Mouse (Mus musculus): ENCODE measurements at regions not wholly inside any gene's neighbourhood (a gene's known extent, or its start where the extent isn't known, plus 50 kb on each side); places are given as distances from the start of the nearest gene placed in this dataset.

DNA sequence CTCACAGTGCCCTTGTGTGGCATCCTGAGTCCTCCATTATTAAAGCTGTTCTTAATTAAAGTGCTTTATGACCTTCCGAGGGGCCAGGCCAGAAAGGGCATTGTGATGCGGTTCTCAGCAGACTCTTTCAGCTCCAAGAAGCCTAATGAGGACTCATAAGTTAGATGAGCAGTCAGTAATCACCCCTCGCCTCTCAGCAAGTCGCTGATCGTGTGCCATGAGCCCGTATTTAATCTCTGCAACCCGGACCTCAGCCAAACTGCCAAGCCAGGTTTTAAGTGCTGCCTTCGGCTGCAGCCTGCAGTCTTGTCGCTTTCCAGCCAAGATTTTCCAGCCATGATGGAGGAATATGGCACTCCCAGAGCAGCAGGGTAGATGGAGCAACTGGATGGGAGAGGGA lies 56.1 kb upstream of the Rbfox1 start:
- H3K36me3 ChIP-seq (ENCODE audit: control insufficient read depth, insufficient read depth, low read length) = no peaks in the 10 kb centered on the region
- H3K4me3 ChIP-seq (ENCODE audit: low read depth, low read length) = no peak overlapping the region
- DNase-seq (ENCODE audit: low spot score) = no peak
- H3K4me1 ChIP-seq (ENCODE audit: control insufficient read depth, insufficient read depth, low read length) = no peaks in the 10 kb centered on the region
- H3K27ac ChIP-seq (replicated peaks; ENCODE audit: low read depth, low read length) = no peak overlapping the region
- ATAC-seq (ENCODE audit: insufficient number of reproducible peaks, low FRiP score, low TSS enrichment, low read depth) = no peak
- no peak overlapping the region for H3K4me2 ChIP-seq (ENCODE audit: low read depth, severe bottlenecking)
- no peaks in the 10 kb centered on the region for H3K9me3 ChIP-seq (ENCODE audit: control insufficient read depth, low read length)
- H3K27me3 ChIP-seq (ENCODE audit: control insufficient read depth, insufficient read depth, low read length) = no peaks in the 10 kb centered on the region
- no peak overlapping the region for H3K9ac ChIP-seq (ENCODE audit: low read length)
- WGBS = 19% methylated on average over 9 of the region's 9 CpGs

DNA sequence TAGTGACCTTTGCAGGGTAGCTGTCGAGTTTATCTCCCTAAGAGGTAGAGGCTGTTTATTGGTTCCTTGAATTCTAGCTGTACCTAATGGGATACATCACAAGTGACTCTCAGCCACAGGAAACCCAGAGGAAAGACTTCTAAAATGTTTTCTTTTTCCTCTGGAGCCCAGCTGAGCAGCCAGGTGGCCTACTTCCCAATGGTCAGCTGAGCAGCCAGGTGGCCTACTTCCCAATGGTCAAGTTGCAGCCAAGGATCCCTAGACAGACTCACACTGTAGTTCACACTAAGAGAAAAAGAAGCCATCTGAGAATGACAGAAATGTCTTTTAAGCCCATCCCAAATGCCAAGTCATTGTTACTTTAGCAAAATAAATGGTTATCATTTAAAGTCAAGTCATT lies 61.8 kb upstream of the Rbfox1 start:
- Histone ChIP-seq H3K9me3 (ENCODE audit: control insufficient read depth, low read length) (no peaks in the 10 kb centered on the region), H3K27me3 (ENCODE audit: control insufficient read depth, insufficient read depth, low read length) (no peaks in the 10 kb centered on the region), H3K4me1 (ENCODE audit: control insufficient read depth, insufficient read depth, low read length) (no peaks in the 10 kb centered on the region), H3K4me2 (ENCODE audit: low read depth, severe bottlenecking) (no peak overlapping the region), H3K4me3 (ENCODE audit: low read depth, low read length) (no peak overlapping the region), H3K27ac (replicated peaks; ENCODE audit: low read depth, low read length) (no peak overlapping the region), H3K36me3 (ENCODE audit: control insufficient read depth, insufficient read depth, low read length) (no peaks in the 10 kb centered on the region), H3K9ac (ENCODE audit: low read length) (no peak overlapping the region)
- 44% methylated on average over 1 of the region's 1 CpGs for WGBS
- ATAC-seq (ENCODE audit: insufficient number of reproducible peaks, low FRiP score, low TSS enrichment, low read depth) = no peak
- DNase-seq (ENCODE audit: low spot score) = no peak

DNA sequence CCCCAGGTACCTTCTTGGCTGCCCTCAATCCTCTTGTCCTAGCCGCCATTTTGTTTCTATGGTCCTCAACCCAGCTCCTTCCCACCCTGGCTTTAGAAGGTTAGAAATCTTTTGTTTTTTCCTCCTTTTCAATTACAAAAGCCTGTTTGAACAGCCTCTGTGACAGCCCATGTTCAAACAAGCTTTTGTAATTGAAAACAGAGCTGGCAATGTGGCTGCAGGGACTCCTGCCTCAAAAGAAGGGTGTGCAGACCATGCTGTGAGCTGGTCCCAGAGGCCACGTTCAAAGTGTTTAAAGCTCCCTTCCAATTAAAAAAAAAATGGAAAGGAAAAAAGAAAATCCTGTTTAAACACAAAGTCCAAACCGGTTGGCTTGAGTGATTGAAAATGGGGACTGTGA lies 68.0 kb upstream of the Rbfox1 start:
- WGBS = 30% methylated on average over 3 of the region's 3 CpGs
- Histone ChIP-seq H3K27me3 (ENCODE audit: control insufficient read depth, insufficient read depth, low read length) (no peaks in the 10 kb centered on the region), H3K4me2 (ENCODE audit: low read depth, severe bottlenecking) (no peak overlapping the region), H3K9ac (ENCODE audit: low read length) (no peak overlapping the region), H3K27ac (replicated peaks; ENCODE audit: low read depth, low read length) (no peak overlapping the region), H3K36me3 (ENCODE audit: control insufficient read depth, insufficient read depth, low read length) (no peaks in the 10 kb centered on the region), H3K9me3 (ENCODE audit: control insufficient read depth, low read length) (no peaks in the 10 kb centered on the region), H3K4me3 (ENCODE audit: low read depth, low read length) (no peak overlapping the region), H3K4me1 (ENCODE audit: control insufficient read depth, insufficient read depth, low read length) (no peaks in the 10 kb centered on the region)
- ATAC-seq (ENCODE audit: insufficient number of reproducible peaks, low FRiP score, low TSS enrichment, low read depth) (no peak), DNase-seq (ENCODE audit: low spot score) (no peak)

DNA sequence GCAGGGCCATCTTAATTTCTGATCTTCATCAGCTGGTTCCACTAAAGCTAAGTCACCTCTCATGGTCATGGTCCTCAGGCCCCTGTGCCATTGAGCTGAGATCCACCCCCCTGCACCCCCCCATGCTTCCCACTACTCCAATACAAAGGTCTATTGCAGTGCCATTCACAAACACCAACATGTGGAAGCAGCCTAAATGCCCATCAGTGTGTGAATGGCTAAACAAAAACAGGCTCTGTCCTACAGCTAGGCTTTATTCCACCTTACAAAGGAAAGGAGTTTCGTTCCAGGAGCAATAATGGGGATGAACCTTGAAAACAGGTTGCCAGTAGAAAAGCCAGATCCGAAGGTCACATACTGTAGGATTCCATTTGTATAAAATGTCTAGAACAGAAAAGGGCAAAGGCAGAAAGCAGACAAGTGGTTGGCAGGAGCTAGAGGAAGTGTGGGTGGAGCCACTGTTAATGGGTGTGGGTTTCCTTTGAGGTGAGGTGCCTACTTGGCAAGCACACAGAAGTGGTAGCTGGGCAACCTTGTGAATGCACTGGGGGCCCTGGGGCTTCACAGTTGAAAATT lies 72.8 kb upstream of the Rbfox1 start:
- no peaks in the 10 kb centered on the region for H3K27me3 ChIP-seq (ENCODE audit: control insufficient read depth, insufficient read depth, low read length)
- no peak overlapping the region for H3K27ac ChIP-seq (replicated peaks; ENCODE audit: low read depth, low read length)
- no peaks in the 10 kb centered on the region for H3K36me3 ChIP-seq (ENCODE audit: control insufficient read depth, insufficient read depth, low read length)
- H3K4me1 ChIP-seq (ENCODE audit: control insufficient read depth, insufficient read depth, low read length) = no peaks in the 10 kb centered on the region
- WGBS = 83% methylated on average over 2 of the region's 2 CpGs
- no peak overlapping the region for H3K9ac ChIP-seq (ENCODE audit: low read length)
- no peak overlapping the region for H3K4me3 ChIP-seq (ENCODE audit: low read depth, low read length)
- no peak for DNase-seq (ENCODE audit: low spot score)
- ATAC-seq (ENCODE audit: insufficient number of reproducible peaks, low FRiP score, low TSS enrichment, low read depth) = no peak
- H3K9me3 ChIP-seq (ENCODE audit: control insufficient read depth, low read length) = no peaks in the 10 kb centered on the region
- H3K4me2 ChIP-seq (ENCODE audit: low read depth, severe bottlenecking) = no peak overlapping the region

GRCm38 (mm10) chr16:5811654-5811992 lies 73.5 kb upstream of the Rbfox1 start:
- Histone ChIP-seq H3K9me3 (ENCODE audit: control insufficient read depth, low read length) (no peaks in the 10 kb centered on the region), H3K9ac (ENCODE audit: low read length) (no peak overlapping the region), H3K4me3 (ENCODE audit: low read depth, low read length) (no peak overlapping the region), H3K4me2 (ENCODE audit: low read depth, severe bottlenecking) (no peak overlapping the region), H3K36me3 (ENCODE audit: control insufficient read depth, insufficient read depth, low read length) (no peaks in the 10 kb centered on the region), H3K4me1 (ENCODE audit: control insufficient read depth, insufficient read depth, low read length) (no peaks in the 10 kb centered on the region), H3K27me3 (ENCODE audit: control insufficient read depth, insufficient read depth, low read length) (no peaks in the 10 kb centered on the region), H3K27ac (replicated peaks; ENCODE audit: low read depth, low read length) (no peak overlapping the region)
- WGBS = 44% methylated on average over 2 of the region's 2 CpGs
- ATAC-seq (ENCODE audit: insufficient number of reproducible peaks, low FRiP score, low TSS enrichment, low read depth) = no peak
- DNase-seq (ENCODE audit: low spot score) = no peak

DNA sequence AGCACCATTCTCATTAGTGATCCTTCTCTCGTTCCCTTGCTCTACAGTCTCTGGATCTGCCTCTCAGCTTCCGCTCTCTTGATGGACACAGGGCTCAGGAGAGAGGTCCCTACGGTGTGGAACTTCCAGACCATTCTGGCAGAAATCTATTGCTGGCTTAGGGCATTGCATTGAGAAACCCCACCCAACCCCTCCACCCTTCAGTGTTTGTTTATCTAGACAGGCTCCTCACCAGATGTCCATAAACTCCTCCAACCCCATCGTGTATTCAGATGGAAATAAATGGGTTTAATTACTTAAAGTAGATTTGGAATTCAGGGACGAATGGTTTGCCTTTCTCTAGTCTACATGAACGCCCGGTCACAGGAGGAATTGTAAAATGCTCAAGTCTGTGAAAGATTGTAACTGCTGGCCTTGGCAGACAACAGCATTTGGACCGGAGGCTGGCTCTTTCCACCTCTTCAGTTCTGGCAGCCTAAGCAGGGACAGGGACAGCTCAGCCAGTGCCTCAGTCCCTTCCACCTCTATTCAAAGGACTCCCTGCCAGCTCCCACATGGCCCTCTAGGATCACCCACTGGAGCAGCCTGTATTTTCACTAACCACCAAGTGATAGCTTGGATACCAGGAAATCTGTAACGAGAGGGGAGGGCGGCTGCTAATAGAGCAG lies 74.0 kb upstream of the Rbfox1 start:
- ATAC-seq (ENCODE audit: insufficient number of reproducible peaks, low FRiP score, low TSS enrichment, low read depth) (no peak), DNase-seq (ENCODE audit: low spot score) (no peak)
- 66% methylated on average over 10 of the region's 10 CpGs for WGBS
- H3K4me1 ChIP-seq (ENCODE audit: control insufficient read depth, insufficient read depth, low read length) = no peaks in the 10 kb centered on the region
- no peak overlapping the region for H3K4me2 ChIP-seq (ENCODE audit: low read depth, severe bottlenecking)
- no peak overlapping the region for H3K9ac ChIP-seq (ENCODE audit: low read length)
- H3K27ac ChIP-seq (replicated peaks; ENCODE audit: low read depth, low read length) = no peak overlapping the region
- H3K36me3 ChIP-seq (ENCODE audit: control insufficient read depth, insufficient read depth, low read length) = no peaks in the 10 kb centered on the region
- no peaks in the 10 kb centered on the region for H3K9me3 ChIP-seq (ENCODE audit: control insufficient read depth, low read length)
- H3K27me3 ChIP-seq (ENCODE audit: control insufficient read depth, insufficient read depth, low read length) = no peaks in the 10 kb centered on the region
- no peak overlapping the region for H3K4me3 ChIP-seq (ENCODE audit: low read depth, low read length)

- DNase-seq (ENCODE audit: low spot score) = no peak
- no peak overlapping the region for H3K4me2 ChIP-seq (ENCODE audit: low read depth, severe bottlenecking)
- H3K9ac ChIP-seq (ENCODE audit: low read length) = no peak overlapping the region
- no peak for ATAC-seq (ENCODE audit: insufficient number of reproducible peaks, low FRiP score, low TSS enrichment, low read depth)
- H3K27me3 ChIP-seq (ENCODE audit: control insufficient read depth, insufficient read depth, low read length) = no peaks in the 10 kb centered on the region
- H3K9me3 ChIP-seq (ENCODE audit: control insufficient read depth, low read length) = no peaks in the 10 kb centered on the region
- H3K4me1 ChIP-seq (ENCODE audit: control insufficient read depth, insufficient read depth, low read length) = no peaks in the 10 kb centered on the region
- no peaks in the 10 kb centered on the region for H3K36me3 ChIP-seq (ENCODE audit: control insufficient read depth, insufficient read depth, low read length)
- H3K27ac ChIP-seq (replicated peaks; ENCODE audit: low read depth, low read length) = no peak overlapping the region
- 78% methylated on average over 7 of the region's 7 CpGs for WGBS
- H3K4me3 ChIP-seq (ENCODE audit: low read depth, low read length) = no peak overlapping the region
These were observed 87.0 kb upstream of the Rbfox1 start for GRCm38 (mm10) chr16:5798188-5798587.

DNA sequence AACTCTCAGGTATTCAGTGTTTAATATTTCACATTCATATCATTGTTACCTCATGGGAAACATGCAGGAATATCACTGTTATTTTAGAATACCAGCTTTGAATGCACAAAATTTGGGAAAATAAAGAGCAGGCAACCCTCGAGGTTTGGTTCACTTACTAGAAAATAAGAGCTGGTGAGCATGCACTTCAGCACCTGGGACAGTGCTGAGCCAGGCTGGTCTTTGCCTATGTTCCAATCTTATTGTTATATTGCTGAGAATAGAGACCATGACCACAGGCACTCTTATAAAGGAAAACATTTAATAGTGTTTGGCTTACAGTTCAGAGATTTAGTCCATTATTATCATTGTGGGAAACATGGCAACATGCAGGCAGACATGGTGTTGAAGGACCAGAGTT lies 92.9 kb upstream of the Rbfox1 start:
- peak; percentile 47 for DNase-seq (ENCODE audit: low spot score)
- Histone ChIP-seq H3K27ac (replicated peaks; ENCODE audit: low read depth, low read length) (no peak overlapping the region), H3K9me3 (ENCODE audit: control insufficient read depth, low read length) (no peaks in the 10 kb centered on the region), H3K36me3 (ENCODE audit: control insufficient read depth, insufficient read depth, low read length) (no peaks in the 10 kb centered on the region), H3K4me2 (ENCODE audit: low read depth, severe bottlenecking) (no peak overlapping the region), H3K27me3 (ENCODE audit: control insufficient read depth, insufficient read depth, low read length) (no peaks in the 10 kb centered on the region), H3K4me3 (ENCODE audit: low read depth, low read length) (no peak overlapping the region), H3K4me1 (ENCODE audit: control insufficient read depth, insufficient read depth, low read length) (no peaks in the 10 kb centered on the region), H3K9ac (ENCODE audit: low read length) (no peak overlapping the region)
- WGBS = 65% methylated on average over 1 of the region's 1 CpGs
- no peak for ATAC-seq (ENCODE audit: insufficient number of reproducible peaks, low FRiP score, low TSS enrichment, low read depth)

DNA sequence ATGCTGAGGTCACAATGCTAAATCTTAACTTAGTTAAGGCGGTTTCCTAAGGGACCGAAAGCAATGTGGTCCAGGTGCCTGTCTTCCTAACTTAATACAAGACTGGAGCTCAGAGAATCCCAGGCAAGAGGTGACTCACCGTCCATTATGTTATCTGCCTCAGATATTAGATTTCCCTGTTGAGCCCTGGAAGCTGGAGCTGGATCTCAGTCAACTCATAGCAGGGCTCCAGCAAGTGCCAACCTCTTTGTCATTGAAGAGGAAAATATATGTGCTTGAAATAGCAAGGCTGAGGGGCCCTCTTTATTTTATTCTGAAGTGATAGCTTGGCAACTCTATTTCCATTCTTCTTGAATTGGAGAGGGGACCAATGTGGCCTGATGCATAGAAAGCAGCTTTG lies 95.0 kb upstream of the Rbfox1 start:
- no peak overlapping the region for H3K4me2 ChIP-seq (ENCODE audit: low read depth, severe bottlenecking)
- H3K9ac ChIP-seq (ENCODE audit: low read length) = no peak overlapping the region
- H3K27me3 ChIP-seq (ENCODE audit: control insufficient read depth, insufficient read depth, low read length) = no peaks in the 10 kb centered on the region
- DNase-seq (ENCODE audit: low spot score) (no peak), ATAC-seq (ENCODE audit: insufficient number of reproducible peaks, low FRiP score, low TSS enrichment, low read depth) (no peak)
- H3K36me3 ChIP-seq (ENCODE audit: control insufficient read depth, insufficient read depth, low read length) = no peaks in the 10 kb centered on the region
- H3K4me1 ChIP-seq (ENCODE audit: control insufficient read depth, insufficient read depth, low read length) = no peaks in the 10 kb centered on the region
- no peaks in the 10 kb centered on the region for H3K9me3 ChIP-seq (ENCODE audit: control insufficient read depth, low read length)
- no peak overlapping the region for H3K27ac ChIP-seq (replicated peaks; ENCODE audit: low read depth, low read length)
- WGBS = 97% methylated on average over 3 of the region's 3 CpGs
- H3K4me3 ChIP-seq (ENCODE audit: low read depth, low read length) = no peak overlapping the region
